Mouse (Mus musculus) lung, embryonic 15.5 days (tissue): ENCODE data around the gene Tor1a. TPM values are rescaled to one million over a fixed set of nuclear protein-coding genes. Genes with fewer than 3 reads are reported as not detected.
"Not testable (repeated sequence)": the region's sequence is repeated elsewhere in the genome, so short reads cannot be mapped to it uniquely, and the experiment has no call there.

Experiments
- ATAC-seq: fragments of 200-750 bp; cut with Nextera tagmentation; 2 replicates; pipeline ENCODE4 v1.8.0; 2017; ENCODE audit warnings: moderate number of reproducible peaks, borderline replicate concordance; ENCODE audit not compliant: low FRiP score, low TSS enrichment; ENCODE audit errors: extremely low read depth
- H3K27ac ChIP-seq: fragments of 300-500 bp; sonication (generic); 2 replicates; pipeline ENCODE4 v1.5.1; 2015; ENCODE audit warnings: moderate library complexity, mild to moderate bottlenecking, inconsistent platforms
- H3K27me3 ChIP-seq: fragments of 300-500 bp; sonication (generic); 2 replicates; pipeline ENCODE4 v1.6.1; 2015; ENCODE audit warnings: inconsistent platforms
- H3K36me3 ChIP-seq: fragments of 300-500 bp; sonication (generic); 2 replicates; pipeline ENCODE4 v1.6.1; 2015; ENCODE audit warnings: inconsistent platforms
- H3K4me1 ChIP-seq: fragments of 300-500 bp; sonication (generic); 2 replicates; pipeline ENCODE4 v1.6.1; 2015; ENCODE audit warnings: inconsistent platforms
- H3K4me2 ChIP-seq: fragments of 300-500 bp; sonication (generic); 2 replicates; pipeline ENCODE4 v1.6.1; 2015; ENCODE audit warnings: inconsistent platforms, mild to moderate bottlenecking, moderate library complexity
- H3K4me3 ChIP-seq: fragments of 300-500 bp; sonication (generic); 2 replicates; pipeline ENCODE4 v1.5.1; 2015; ENCODE audit warnings: mild to moderate bottlenecking, inconsistent platforms
- H3K9ac ChIP-seq: fragments of 300-500 bp; sonication (generic); 2 replicates; pipeline ENCODE4 v1.6.1; 2015; ENCODE audit warnings: inconsistent platforms
- H3K9me3 ChIP-seq: fragments of 300-500 bp; sonication (generic); 2 replicates; pipeline ENCODE4 v1.6.1; 2016; ENCODE audit warnings: inconsistent platforms
- WGBS: fragments of 180-500 bp; shearing (Covaris S2); methylation state at CpG from one replicate; pipeline ENCODE4 v1.1.7; 2015; 5-methylcytosine and 5-hydroxymethylcytosine counted together
- polyA plus RNA-seq: library from polyadenylated mRNA; unstranded; fragments of >200 nt; fragmentation: Nextera tagmentation; extraction: Ambion mirVana; gene quantifications from 2 replicates; pipeline ENCODE4 v1.2.1, GENCODE M21; 2015

Tor1a gene
- polyA plus RNA-seq, 1 experiment from 2014 or later: 79.3 TPM

GRCm38 (mm10) chr2:30928893-30929482, 38.7 kb downstream of the Tor1a start:
- Histone ChIP-seq H3K4me1 (peaks cover 42% of the 10 kb centered on the region), H3K36me3 (no peaks in the 10 kb centered on the region), H3K27ac (peak overlapping the region; percentile 43; the same call in 1 of the 2 replicates), H3K4me3 (peak overlapping the region; percentile 32), H3K9ac (no peak overlapping the region), H3K4me2 (peak overlapping the region; percentile 68), H3K27me3 (no peaks in the 10 kb centered on the region), H3K9me3 (no peaks in the 10 kb centered on the region)
- no peak; the same call in 1 of the 2 replicates for ATAC-seq
- WGBS: 31% methylated on average over 12 of the region's 12 CpGs

GRCm38 (mm10) chr2:30927844-30928628, 39.7 kb downstream of the Tor1a start:
- peak; percentile 30; the same call in 1 of the 2 replicates for ATAC-seq
- H3K9ac ChIP-seq: no peak overlapping the region
- WGBS: 19% methylated on average over 14 of the region's 14 CpGs
- H3K36me3 ChIP-seq: no peaks in the 10 kb centered on the region
- H3K4me1 ChIP-seq: peaks cover 42% of the 10 kb centered on the region
- no peak overlapping the region for H3K4me3 ChIP-seq
- H3K27ac ChIP-seq: peak overlapping the region; percentile 94
- no peak overlapping the region; the same call in 1 of the 2 replicates for H3K4me2 ChIP-seq
- no peaks in the 10 kb centered on the region for H3K9me3 ChIP-seq
- no peaks in the 10 kb centered on the region for H3K27me3 ChIP-seq

- Histone ChIP-seq H3K4me1 (peaks cover 42% of the 10 kb centered on the region), H3K27ac (peak overlapping the region; percentile 94), H3K4me2 (peak overlapping the region; percentile 24), H3K9me3 (no peaks in the 10 kb centered on the region), H3K36me3 (no peaks in the 10 kb centered on the region), H3K4me3 (no peak overlapping the region), H3K27me3 (no peaks in the 10 kb centered on the region), H3K9ac (no peak overlapping the region)
- ATAC-seq: peak; percentile 81
- 24% methylated on average over 9 of the region's 9 CpGs for WGBS
Measured at GRCm38 (mm10) chr2:30927151-30927781, 40.5 kb downstream of the Tor1a start.

GRCm38 (mm10) chr2:30926381-30926780, 41.4 kb downstream of the Tor1a start:
- ATAC-seq: 0 out of 2 replicates have a peak, but pooled peaks have one; percentile 13
- Histone ChIP-seq H3K9ac (no peak overlapping the region), H3K4me2 (0 out of 2 replicates have a peak overlapping the region, but pooled peaks have one; percentile 24), H3K4me3 (no peak overlapping the region), H3K9me3 (no peaks in the 10 kb centered on the region), H3K27ac (peak overlapping the region; percentile 94), H3K4me1 (peaks cover 42% of the 10 kb centered on the region), H3K36me3 (no peaks in the 10 kb centered on the region), H3K27me3 (no peaks in the 10 kb centered on the region)
- 38% methylated on average over 4 of the region's 4 CpGs for WGBS

- Histone ChIP-seq H3K4me1 (peaks cover 46% of the 10 kb centered on the region), H3K9me3 (no peaks in the 10 kb centered on the region), H3K4me3 (no peak overlapping the region), H3K36me3 (no peaks in the 10 kb centered on the region), H3K27ac (peak overlapping the region; percentile 94; the same call in 1 of the 2 replicates), H3K4me2 (no peak overlapping the region), H3K9ac (no peak overlapping the region), H3K27me3 (no peaks in the 10 kb centered on the region)
- no peak for ATAC-seq
- 73% methylated on average over 4 of the region's 4 CpGs for WGBS
Measured at GRCm38 (mm10) chr2:30925181-30925580, 42.6 kb downstream of the Tor1a start.

- peaks cover 47% of the 10 kb centered on the region for H3K4me1 ChIP-seq
- no peaks in the 10 kb centered on the region for H3K27me3 ChIP-seq
- no peak overlapping the region for H3K9ac ChIP-seq
- no peak overlapping the region for H3K4me3 ChIP-seq
- WGBS: 78% methylated on average over 3 of the region's 3 CpGs
- no peak for ATAC-seq
- no peaks in the 10 kb centered on the region for H3K9me3 ChIP-seq
- H3K36me3 ChIP-seq: no peaks in the 10 kb centered on the region
- no peak overlapping the region for H3K27ac ChIP-seq
- H3K4me2 ChIP-seq: no peak overlapping the region
Measured at GRCm38 (mm10) chr2:30923099-30923498, 44.6 kb downstream of the Tor1a start.

- Histone ChIP-seq H3K4me2 (no peak overlapping the region), H3K36me3 (no peaks in the 10 kb centered on the region), H3K4me3 (no peak overlapping the region), H3K27me3 (no peaks in the 10 kb centered on the region), H3K27ac (no peak overlapping the region), H3K4me1 (peaks cover 30% of the 10 kb centered on the region), H3K9ac (no peak overlapping the region), H3K9me3 (no peaks in the 10 kb centered on the region)
- 29% methylated on average over 7 of the region's 7 CpGs for WGBS
- no peak for ATAC-seq
Measured at GRCm38 (mm10) chr2:30920216-30920615, 47.5 kb downstream of the Tor1a start.

- no peak overlapping the region for H3K4me3 ChIP-seq
- H3K4me2 ChIP-seq: no peak overlapping the region
- H3K9ac ChIP-seq: no peak overlapping the region
- H3K4me1 ChIP-seq: peaks cover 30% of the 10 kb centered on the region
- H3K9me3 ChIP-seq: no peaks in the 10 kb centered on the region
- H3K36me3 ChIP-seq: no peaks in the 10 kb centered on the region
- peak; percentile 44; the same call in 1 of the 2 replicates for ATAC-seq
- 31% methylated on average over 8 of the region's 8 CpGs for whole genome bisulfite sequencing
- H3K27me3 ChIP-seq: no peaks in the 10 kb centered on the region
- H3K27ac ChIP-seq: peak overlapping the region; percentile 31; the same call in 1 of the 2 replicates
Measured at GRCm38 (mm10) chr2:30918780-30919329, 48.9 kb downstream of the Tor1a start.

GRCm38 (mm10) chr2:30918126-30918525, 49.6 kb downstream of the Tor1a start:
- no peak for ATAC-seq
- Histone ChIP-seq H3K36me3 (no peaks in the 10 kb centered on the region), H3K9me3 (no peaks in the 10 kb centered on the region), H3K27me3 (no peaks in the 10 kb centered on the region), H3K4me1 (peaks cover 33% of the 10 kb centered on the region), H3K4me2 (no peak overlapping the region), H3K27ac (peak overlapping the region; percentile 31; the same call in 1 of the 2 replicates), H3K9ac (no peak overlapping the region), H3K4me3 (no peak overlapping the region)
- WGBS: 46% methylated on average over 6 of the region's 6 CpGs

GRCm38 (mm10) chr2:30917649-30918048, 50.1 kb downstream of the Tor1a start:
- Histone ChIP-seq H3K9ac (no peak overlapping the region), H3K4me3 (no peak overlapping the region), H3K27ac (no peak overlapping the region), H3K27me3 (no peaks in the 10 kb centered on the region), H3K4me1 (peaks cover 38% of the 10 kb centered on the region), H3K9me3 (no peaks in the 10 kb centered on the region), H3K4me2 (no peak overlapping the region), H3K36me3 (no peaks in the 10 kb centered on the region)
- ATAC-seq: no peak
- 81% methylated on average over 7 of the region's 7 CpGs for WGBS

- H3K4me2 ChIP-seq, H3K36me3 ChIP-seq, H3K27ac ChIP-seq, H3K9ac ChIP-seq, H3K27me3 ChIP-seq, ATAC-seq, H3K4me3 ChIP-seq, H3K9me3 ChIP-seq: not testable (repeated sequence)
- 73% methylated on average over 6 of the region's 6 CpGs for WGBS
- H3K4me1 ChIP-seq: peaks cover 45% of the 10 kb centered on the region
Measured at GRCm38 (mm10) chr2:30915933-30916332, 51.8 kb downstream of the Tor1a start.
